10 mouse cellular contexts compared by ENCODE assay signal in genomic region chr5:66090037-66090436, GRCm38 (mm10).
DNase-seq lines count a peak whose midpoint lies in the region; ATAC-seq lines count a peak whose summit lies in the region.
"Had no signal": no experiment of that assay in that cellular context is flagged by ENCODE, and none has a peak within 500 bp of the region (broad histone marks: within the 10 kb centered on the region; RNA-seq: fewer than 3 reads in every experiment).

No protein-coding gene starts in this region.

- 41% methylated on average over 9 of the region's 9 CpGs for WGBS in heart, embryonic 10.5 days
- 39% methylated on average over 9 of the region's 9 CpGs for WGBS in stomach, embryonic 15.5 days

- no peak overlapping the region for H3K27ac ChIP-seq in heart, embryonic 10.5 days
- H3K27ac ChIP-seq in stomach, embryonic 15.5 days: 0 out of 2 replicates have a peak overlapping the region, but pooled peaks have one; percentile 32

- H3K36me3 ChIP-seq in heart, embryonic 10.5 days: no peaks in the 10 kb centered on the region
- H3K36me3 ChIP-seq in stomach, embryonic 15.5 days: no peaks in the 10 kb centered on the region

- no peaks in the 10 kb centered on the region for H3K27me3 ChIP-seq in heart, embryonic 10.5 days (ENCODE audit: insufficient read depth, poor library complexity, severe bottlenecking)
- H3K27me3 ChIP-seq in stomach, embryonic 15.5 days (replicated peaks): no peaks in the 10 kb centered on the region

- peak; percentile 51 for ATAC-seq in granulocyte monocyte progenitor cell, adult 5-6 weeks (replicated peaks; ENCODE audit: poor library complexity, severe bottlenecking)
- no peak for ATAC-seq in stomach, embryonic 15.5 days (ENCODE audit: insufficient read depth, low FRiP score, low read depth)
- ATAC-seq: CD4-positive, CD25-positive, alpha-beta regulatory T cell, adult 4 months had no signal

- DNase-seq in heart, adult 11 months: peak; percentile 94
- no peak for DNase-seq in heart, embryonic 10.5 days (ENCODE audit: low spot score)
- DNase-seq in ovary, adult 18-20 months (ENCODE audit: low spot score): peak; percentile 63
- no peak for DNase-seq in ovary, postnatal 14 days (ENCODE audit: low spot score)
- no peak for DNase-seq in embryo, embryonic 11 days
- no peak for DNase-seq in left cerebral cortex, adult 11 months (ENCODE audit: low spot score)
- DNase-seq: spleen, adult 18-20 months had no signal

- H3K4me1 ChIP-seq in heart, embryonic 10.5 days: peaks cover 8% of the 10 kb centered on the region
- 0 out of 2 replicates have a peak, but pooled peaks cover 3% of the 10 kb centered on the region for H3K4me1 ChIP-seq in stomach, embryonic 15.5 days

- H3K9ac ChIP-seq in stomach, embryonic 15.5 days: no peak overlapping the region

- no peaks in the 10 kb centered on the region for H3K9me3 ChIP-seq in heart, embryonic 10.5 days
- no peaks in the 10 kb centered on the region for H3K9me3 ChIP-seq in stomach, embryonic 15.5 days

- H3K4me3 ChIP-seq in heart, embryonic 10.5 days: no peak overlapping the region
- H3K4me3 ChIP-seq in stomach, embryonic 15.5 days (replicated peaks): no peak overlapping the region

- H3K4me2 ChIP-seq in stomach, embryonic 15.5 days: no peak overlapping the region

Comparison
In these comparisons a context has a peak if more than half of its experiments do, and no peak if none do; other contexts are left out.
1. DNase-seq: peak in heart, adult 11 months (single experiment) and ovary, adult 18-20 months (single experiment); none in heart, embryonic 10.5 days (single experiment), ovary, postnatal 14 days (single experiment), embryo, embryonic 11 days (single experiment) and left cerebral cortex, adult 11 months (single experiment).